Mouse (Mus musculus) heart, adult 18-20 months (tissue): ENCODE results near the gene Prr5l. TPM values are rescaled to one million over a fixed set of nuclear protein-coding genes. Genes with fewer than 3 reads are reported as not detected.

Experiments used
- DNase-seq, 2 experiments: peaks; one replicate each; pipeline ENCODE4 v3.0.0; 2021 to 2022; ENCODE audit warnings: mixed read lengths in 1 of 2
- total RNA-seq, 2 experiments: library from RNA; stranded (reverse); gene quantifications; 2 replicates each; pipeline ENCODE4 v1.2.3; 2021

Gene Prr5l
- total RNA-seq, 2 experiments from 2014 or later: 1.5 to 2.3 TPM

- peak; percentile 32 to 71 for DNase-seq
These were observed 60.0 kb downstream of the Prr5l start for GRCm38 (mm10) chr2:101822785-101823184.

DNA sequence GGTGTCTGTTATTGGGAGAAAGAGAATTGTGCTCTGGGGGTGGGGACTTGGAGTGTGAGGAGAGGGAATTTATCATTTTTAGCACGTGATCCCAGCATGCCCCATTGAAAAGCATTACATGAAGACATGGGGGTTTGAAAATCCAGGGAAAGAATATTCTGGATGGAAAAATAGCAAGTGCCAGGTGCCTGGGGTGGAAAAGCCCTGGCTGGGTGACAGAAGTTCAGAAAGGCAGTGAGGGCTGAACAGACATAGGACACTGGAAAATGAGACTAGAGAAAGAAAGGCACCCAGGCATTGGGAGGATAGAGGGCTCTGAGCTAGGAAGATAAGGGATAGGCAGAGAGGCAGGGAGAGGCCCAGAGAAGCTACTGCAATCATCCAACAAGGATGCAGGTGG lies 62.0 kb downstream of the Prr5l start:
- DNase-seq: no peak

DNA sequence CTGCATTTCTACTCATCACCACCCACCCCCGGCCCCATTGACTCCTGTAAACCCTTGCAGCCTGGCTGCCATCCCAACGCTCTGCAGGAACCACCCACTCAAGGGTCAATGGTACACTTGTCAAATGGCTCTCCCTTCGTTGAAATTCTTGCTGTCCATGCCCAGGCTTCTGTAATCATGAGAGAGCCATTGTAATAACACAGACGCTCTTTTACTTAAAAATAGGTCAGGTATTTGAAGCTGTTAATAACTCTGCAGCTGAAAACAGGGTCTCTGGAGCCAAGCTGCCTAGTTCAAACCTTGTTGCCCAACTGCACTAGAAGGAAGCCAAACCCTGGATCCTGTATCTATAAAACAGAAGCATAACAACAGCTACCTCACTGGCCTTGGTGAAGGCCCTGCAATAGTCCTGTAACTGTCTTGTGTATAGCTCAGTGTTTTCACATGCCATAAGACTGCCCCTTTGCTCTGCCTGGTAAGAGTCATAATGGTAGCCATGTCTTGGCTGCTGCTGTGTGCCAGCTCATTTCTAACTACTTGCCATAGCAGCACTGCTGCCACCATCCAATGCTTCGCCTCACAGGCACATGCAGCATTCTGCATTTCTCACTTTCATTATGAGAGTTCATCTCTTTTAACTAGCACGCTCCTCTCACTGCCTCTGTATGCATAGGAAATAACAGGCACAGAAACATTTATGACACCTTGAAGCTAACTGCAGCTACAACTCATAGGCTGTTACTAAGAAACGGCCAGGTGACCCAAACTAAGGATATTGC lies 63.7 kb downstream of the Prr5l start:
- DNase-seq: no peak

DNA sequence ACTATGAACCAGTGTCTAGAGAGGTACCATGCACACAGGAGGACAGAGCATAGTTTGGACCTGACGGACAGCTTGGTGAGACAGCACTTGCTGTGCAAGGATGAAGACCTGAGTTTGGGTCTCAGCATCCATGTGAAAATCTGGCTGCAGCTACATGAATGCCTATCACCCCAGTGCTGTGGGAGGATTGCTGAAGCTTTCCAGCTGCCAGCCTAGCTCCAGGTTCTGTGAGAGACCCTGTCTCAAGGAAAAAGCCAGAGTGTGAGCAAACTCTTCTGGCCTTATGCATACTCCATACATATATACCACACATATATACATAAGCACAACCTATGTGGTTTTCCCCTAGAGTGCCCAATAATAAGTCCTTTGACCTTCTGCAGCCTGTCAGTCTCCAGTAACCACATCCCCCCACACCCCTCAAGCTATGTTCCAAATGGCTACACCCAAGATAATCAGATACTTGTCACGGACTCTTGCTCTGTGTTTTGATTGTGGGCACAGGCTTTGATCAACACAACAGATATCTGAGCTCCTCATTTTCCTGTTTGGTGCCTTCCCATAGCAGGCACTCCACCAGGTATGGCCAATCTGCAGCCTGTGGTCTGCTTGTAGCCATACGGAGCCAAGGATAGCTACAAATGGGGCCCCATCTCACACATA lies 66.0 kb downstream of the Prr5l start:
- DNase-seq: no peak

DNA sequence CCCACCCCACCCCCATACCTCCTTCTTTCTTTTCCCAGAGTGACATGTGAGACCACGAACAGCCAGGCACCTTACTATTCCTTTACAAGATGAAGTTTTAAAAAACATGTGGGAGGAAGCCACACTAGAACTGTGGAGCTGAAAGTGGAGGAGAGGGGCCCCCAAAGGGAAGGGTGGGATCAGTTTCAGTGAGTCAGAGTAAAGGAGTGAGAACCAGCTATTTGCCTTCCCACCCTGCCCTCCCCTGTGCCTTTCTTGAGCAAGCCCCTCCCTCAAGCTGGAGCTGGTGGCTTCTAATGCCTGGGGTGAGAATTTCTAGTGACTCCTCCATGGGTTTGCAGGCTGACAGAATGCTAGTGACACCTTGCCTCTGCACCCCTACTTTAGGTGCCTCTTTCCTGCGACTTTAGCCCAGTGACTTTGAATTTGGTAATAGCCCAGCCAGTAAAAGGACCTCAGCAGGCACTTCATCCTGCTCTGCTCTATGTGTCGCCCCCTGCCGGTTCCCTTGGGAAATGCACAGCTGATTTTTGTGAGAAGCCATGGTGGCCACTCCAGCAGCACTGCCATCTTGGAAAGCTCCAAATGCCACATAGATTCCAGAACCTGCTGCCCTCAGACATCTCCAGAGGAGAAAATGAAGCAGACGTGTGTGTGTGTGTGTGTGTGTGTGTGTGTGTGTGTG lies 67.4 kb downstream of the Prr5l start:
- peak in 1 of 2 experiments; percentile 54 for DNase-seq

GRCm38 (mm10) chr2:101814272-101814625 lies 68.6 kb downstream of the Prr5l start:
- DNase-seq: peak in 1 of 2 experiments; percentile 17

GRCm38 (mm10) chr2:101813581-101814271 lies 69.1 kb downstream of the Prr5l start:
- DNase-seq: peak; percentile 44 to 46

DNA sequence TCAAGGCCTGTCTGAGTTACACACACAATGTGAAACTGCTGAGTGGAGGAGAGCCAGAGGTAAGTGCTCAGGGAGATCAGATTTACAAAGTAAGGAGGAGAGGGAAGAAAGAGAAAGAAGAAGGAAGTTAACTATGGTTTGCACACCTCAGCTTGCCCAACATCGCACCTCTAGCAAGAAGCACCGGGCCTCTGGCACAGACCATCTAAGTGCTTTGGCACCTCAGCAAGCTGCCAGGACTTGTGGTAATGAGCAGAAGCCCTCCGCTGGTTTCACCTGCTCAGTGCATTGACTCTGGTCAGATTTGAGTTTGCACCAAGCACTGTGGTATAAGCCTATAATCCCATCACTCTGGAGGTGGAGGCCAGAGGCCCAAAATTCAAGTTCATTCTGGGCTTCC lies 70.9 kb downstream of the Prr5l start:
- no peak for DNase-seq

GRCm38 (mm10) chr2:101810774-101811173 lies 72.1 kb downstream of the Prr5l start:
- no peak for DNase-seq

GRCm38 (mm10) chr2:101809640-101810305 lies 73.1 kb downstream of the Prr5l start:
- DNase-seq: no peak

DNA sequence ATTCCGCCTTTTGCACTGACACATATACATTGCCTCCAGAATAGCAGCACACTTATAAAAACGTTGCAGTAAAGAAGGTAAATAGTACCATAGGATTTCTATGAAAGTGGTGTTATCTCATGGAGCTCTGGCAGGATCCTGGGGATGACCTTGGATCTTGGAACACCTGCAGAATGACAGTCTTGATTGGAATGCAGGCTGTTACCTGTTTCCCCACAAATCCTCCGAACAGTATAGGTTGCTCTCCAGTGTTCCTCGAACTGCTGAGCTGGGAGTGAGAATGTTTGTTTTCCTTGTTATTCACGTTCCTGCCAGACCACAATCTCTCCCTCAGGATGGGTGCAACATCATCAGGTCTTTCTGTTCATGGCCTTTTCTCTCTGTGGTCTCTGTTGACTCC lies 75.1 kb downstream of the Prr5l start:
- no peak for DNase-seq

GRCm38 (mm10) chr2:101802240-101802639 lies 80.6 kb downstream of the Prr5l start:
- no peak for DNase-seq

GRCm38 (mm10) chr2:101797901-101798250 lies 85.0 kb downstream of the Prr5l start:
- DNase-seq: no peak

DNA sequence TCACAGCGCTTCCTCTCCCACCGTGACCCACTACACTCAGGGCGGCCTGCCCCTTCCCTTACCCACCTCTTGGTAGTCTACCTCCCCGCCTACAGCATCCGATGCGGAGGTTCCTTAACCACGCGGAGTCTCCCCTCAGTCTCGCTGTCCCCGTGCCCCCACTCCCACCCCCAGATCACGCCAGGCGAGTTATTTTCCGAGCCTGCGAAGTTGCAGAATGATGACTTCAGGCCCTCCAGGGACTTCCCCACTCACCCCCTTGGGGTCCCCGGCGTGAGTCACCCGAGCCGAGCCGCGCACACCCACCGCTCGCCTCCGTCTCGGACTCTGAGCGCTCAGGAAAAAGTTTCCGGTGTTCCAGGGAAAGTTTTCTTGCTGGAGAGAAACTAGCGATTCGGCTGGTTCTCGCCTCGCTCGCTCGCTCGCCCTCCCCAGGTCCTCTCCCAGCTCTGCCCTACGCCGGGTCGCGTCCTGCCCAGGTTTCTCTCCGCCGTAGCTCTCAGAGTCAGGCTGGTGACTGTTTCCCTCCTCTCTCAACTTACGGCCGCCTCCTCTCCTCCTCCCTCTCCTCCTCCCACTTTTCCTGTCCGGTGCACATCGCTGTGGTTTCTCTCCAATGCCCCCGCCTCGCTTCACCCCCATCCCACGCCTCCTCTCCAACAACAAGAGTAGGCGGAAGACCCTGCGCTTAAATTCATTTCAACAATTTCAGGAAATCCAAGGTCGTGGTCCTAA lies 85.5 kb downstream of the Prr5l start:
- peak; percentile 59 to 60 for DNase-seq

DNA sequence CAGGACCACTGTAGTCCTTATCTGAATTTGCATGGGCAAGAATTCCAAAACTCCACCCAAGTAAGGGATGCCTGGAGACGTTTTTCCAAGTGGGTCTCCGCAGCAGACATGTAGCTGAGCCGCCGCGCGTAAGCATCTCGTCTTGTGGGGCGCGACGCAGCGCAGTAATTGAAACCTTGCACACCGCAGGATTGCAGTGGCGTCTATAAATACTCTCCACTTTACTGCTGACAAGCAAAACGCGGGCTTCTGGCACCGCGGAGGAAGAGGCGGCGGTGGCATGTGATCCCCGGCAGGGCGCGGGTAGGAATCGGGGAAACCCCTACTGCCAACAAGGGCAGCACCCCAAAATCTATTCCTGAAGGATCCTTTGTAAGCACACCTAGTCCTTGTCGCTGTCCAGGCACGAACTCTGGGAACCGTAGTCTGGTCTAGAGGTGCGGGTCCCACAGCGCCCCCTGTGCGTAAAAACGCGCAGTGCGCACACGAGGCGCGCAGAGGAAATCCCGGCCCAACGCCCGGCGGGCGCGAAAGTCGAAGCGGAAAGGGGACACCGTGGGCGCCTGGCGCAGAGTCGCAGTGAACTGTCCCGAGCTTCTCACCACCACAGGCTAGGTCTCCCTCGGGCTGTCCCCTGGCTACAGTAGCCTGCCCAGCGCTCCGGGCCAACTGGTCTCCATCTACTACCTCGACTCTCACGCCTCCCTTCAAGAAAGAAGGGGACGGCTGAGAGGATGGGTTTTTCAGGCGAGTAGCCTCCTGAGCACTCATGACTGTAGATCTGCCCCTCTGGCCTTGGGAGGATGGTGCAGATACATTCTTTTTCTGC lies 86.3 kb downstream of the Prr5l start:
- DNase-seq: peak; percentile 82 to 89

DNA sequence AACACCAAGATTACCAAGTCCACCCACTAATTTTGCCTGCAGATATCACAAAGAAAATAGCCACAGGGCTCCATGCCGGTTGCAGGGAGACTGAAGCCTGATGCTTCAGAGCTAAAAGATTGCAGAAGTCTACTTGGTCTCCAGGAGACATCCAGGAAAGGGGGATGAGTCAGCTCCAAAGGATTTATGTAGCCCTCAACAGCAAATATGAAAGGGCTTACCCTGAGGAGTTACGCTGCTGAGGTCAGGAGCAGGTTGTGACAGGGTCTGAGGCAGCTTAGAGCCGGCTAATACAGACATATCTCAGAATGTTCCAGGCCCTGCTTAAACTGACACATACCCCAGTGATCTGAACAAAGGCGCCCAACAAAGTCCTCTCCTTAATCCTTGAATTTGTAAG lies 90.7 kb downstream of the Prr5l start:
- no peak for DNase-seq

DNA sequence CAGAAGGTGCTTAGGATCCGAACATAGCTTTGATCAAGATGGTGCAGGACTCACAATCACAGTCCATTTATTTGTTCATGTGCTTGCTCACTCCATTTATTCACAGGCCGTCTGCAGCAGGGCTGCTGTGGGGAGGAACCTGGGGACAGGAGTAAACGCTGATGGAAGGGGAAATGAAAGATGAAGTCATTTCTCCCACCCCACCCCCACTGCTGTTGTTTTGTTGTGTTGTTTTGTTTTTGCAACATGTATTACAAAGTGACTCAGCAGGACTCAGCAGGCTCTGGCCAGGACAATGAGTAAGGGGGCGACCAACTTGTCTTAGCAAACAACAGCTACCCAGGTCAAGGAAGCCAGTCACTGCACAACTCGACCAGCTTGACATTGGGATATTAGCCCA lies 99.6 kb downstream of the Prr5l start:
- DNase-seq: no peak

- peak in 1 of 2 experiments; percentile 33 for DNase-seq
These were observed 101.5 kb downstream of the Prr5l start for GRCm38 (mm10) chr2:101781357-101781777.

- no peak for DNase-seq
These were observed 104.7 kb downstream of the Prr5l start for GRCm38 (mm10) chr2:101778080-101778479.

DNA sequence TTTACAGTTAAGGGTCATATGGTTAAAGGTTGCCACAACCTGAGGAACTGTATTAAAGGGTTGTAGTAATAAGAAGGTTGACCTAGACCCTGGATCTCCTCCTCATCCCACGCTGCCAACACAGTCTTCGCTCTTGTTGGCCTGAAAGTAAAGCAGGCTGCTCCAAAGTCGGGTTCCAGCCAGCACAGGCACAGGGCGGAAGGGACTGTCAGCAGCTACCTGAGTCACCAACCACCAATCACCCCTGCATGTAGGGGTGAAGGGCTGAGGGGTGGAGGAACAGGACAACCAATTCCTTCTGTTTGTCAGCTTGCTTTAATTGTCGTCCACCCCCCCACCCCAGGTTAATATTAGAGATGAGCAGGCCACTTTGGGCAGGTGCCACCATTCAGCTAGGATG lies 119.3 kb downstream of the Prr5l start:
- DNase-seq: no peak
